Mouse (Mus musculus): ENCODE data around the gene Ndufs2. TPM values are rescaled to one million over a fixed set of nuclear protein-coding genes. Genes with fewer than 3 reads are reported as not detected.

Ndufs2 gene
- total RNA-seq, 1 experiment from 2014 or later: 231 TPM

GRCm38 (mm10) chr1:171216241-171216955, 34.8 kb downstream of the Ndufs2 start:
- no peak for ATAC-seq (replicated peaks; ENCODE audit: insufficient number of reproducible peaks, low FRiP score, low TSS enrichment, poor library complexity, severe bottlenecking)

DNA sequence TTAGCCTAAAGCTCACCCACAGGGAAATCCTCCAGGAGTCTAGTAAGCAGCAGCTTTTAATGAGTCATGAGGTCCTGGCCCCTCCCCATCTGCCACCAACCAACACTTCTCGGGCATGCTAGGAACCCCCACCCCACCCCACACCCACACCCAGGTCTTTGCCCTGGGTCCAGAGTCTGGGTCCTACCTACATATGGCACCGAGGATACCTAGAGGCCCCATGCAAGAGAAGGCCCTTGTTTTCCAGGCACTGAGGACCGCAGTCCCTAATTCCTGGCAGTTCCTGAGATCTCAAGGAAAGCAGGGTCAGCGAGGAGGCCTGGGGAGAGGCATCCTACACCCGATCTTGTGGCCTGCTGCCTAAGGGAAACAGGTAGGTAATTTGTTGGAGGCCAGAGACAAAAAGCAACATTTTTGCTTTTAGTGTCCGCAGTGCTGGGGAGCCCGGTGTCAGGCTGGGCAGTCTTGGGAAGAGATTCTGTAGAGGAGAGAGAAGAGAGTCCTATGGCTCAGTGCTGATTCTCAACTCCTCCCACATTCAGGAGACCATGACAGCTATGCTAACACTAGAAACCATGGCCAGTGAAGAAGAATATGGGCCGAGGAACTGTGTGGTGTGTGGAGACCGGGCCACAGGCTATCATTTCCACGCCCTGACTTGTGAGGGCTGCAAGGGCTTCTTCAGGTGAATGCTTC, 37.2 kb downstream of the Ndufs2 start, which contains the start of gene Nr1i3:
TSS of gene Nr1i3 (plus strand) at position 170 of the 696 bp plus-strand sequence.
- no peak for ATAC-seq (replicated peaks; ENCODE audit: insufficient number of reproducible peaks, low FRiP score, low TSS enrichment, poor library complexity, severe bottlenecking)

GRCm38 (mm10) chr1:171212854-171213253, 38.3 kb downstream of the Ndufs2 start:
- ATAC-seq (replicated peaks; ENCODE audit: insufficient number of reproducible peaks, low FRiP score, low TSS enrichment, poor library complexity, severe bottlenecking): no peak

DNA sequence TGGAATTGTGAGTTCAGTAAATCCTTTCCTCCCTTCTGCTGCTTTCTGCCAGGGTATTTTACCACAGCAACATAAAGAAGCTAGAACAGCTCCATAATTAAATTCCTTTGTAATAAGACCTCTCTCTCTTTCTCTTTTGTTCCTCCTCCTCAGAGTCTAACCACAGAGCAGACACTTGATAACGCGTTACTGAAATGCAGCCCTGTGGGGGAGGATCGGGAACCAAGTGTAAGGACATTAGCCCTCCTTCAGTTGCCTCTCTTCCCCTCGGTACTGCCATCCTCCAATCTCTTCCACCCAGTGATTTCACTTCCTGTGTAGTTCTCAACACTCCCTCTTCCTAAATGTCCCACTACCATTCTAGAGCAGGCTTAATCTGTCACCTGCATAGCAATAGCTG, 41.8 kb downstream of the Ndufs2 start:
- no peak for ATAC-seq (replicated peaks; ENCODE audit: insufficient number of reproducible peaks, low FRiP score, low TSS enrichment, poor library complexity, severe bottlenecking)

GRCm38 (mm10) chr1:171205704-171206493, 45.3 kb downstream of the Ndufs2 start:
- ATAC-seq (replicated peaks; ENCODE audit: insufficient number of reproducible peaks, low FRiP score, low TSS enrichment, poor library complexity, severe bottlenecking): no peak

DNA sequence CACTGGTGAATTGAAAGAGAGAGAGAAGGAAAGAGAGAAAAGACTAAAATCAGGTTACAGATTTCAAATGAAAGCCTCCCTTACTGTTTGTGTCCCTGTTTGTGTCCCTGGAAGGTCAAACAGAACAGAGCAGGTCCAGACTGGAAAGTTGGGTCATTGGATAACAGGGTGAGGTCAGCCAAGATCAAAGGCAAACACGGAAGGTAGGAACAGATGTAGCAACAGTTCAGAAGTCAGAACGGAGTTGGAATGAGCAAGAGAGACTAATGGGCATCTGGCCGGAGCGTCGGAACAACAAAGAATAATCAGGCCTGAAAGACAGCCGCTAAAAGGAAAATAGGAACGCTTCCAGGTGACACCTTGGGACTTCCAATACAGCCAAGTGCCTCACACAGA, 46.9 kb downstream of the Ndufs2 start:
- no peak for ATAC-seq (replicated peaks; ENCODE audit: insufficient number of reproducible peaks, low FRiP score, low TSS enrichment, poor library complexity, severe bottlenecking)

DNA sequence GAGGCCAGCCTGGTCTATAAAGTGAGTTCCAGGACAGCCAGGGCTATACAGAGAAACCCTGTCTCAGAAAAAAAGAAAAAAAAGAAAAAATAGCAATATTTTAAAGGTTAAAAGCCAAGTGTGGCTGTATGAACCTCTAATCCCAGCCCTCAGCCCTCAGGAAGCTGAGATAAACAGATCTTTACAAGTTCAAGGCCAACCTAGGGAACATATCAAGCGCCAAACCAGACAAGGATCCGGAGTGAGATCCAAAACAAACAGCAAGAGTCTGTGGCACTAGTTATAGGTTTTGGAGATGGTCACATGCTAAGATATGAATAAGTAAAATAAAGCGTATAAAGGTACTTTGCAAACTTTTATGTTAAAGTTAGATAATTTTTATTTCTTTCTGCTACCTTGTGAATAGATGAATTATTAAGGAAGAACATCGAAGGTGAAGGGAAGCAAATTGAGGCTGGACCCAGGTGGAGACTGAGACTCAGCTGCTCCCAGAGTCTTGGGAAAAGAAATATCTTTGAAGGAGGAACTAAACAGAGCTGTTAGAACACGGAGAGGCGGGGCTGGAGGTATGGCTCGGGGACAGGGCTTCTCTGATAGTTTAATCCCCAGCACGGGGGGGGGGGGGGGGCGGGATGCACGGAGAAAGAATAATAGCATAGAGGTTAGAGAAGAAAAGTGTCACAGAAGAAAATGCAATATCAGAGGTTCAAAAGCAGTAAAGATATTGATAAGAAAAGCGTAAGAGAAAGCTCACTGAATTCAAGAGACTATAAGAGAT, 47.5 kb downstream of the Ndufs2 start:
- ATAC-seq (replicated peaks; ENCODE audit: insufficient number of reproducible peaks, low FRiP score, low TSS enrichment, poor library complexity, severe bottlenecking): no peak

- no peak for ATAC-seq (replicated peaks; ENCODE audit: insufficient number of reproducible peaks, low FRiP score, low TSS enrichment, poor library complexity, severe bottlenecking)
These were observed 50.4 kb downstream of the Ndufs2 start for GRCm38 (mm10) chr1:171200769-171201168.

GRCm38 (mm10) chr1:171199532-171199931, 51.7 kb downstream of the Ndufs2 start:
- no peak for ATAC-seq (replicated peaks; ENCODE audit: insufficient number of reproducible peaks, low FRiP score, low TSS enrichment, poor library complexity, severe bottlenecking)

GRCm38 (mm10) chr1:171195887-171196397, 55.2 kb downstream of the Ndufs2 start, which contains the start of gene Pcp4l1:
Gene Pcp4l1 (minus strand): TSS chr1:171196268.
- peak; percentile 47 for ATAC-seq (replicated peaks; ENCODE audit: insufficient number of reproducible peaks, low FRiP score, low TSS enrichment, poor library complexity, severe bottlenecking)

- no peak for ATAC-seq (replicated peaks; ENCODE audit: insufficient number of reproducible peaks, low FRiP score, low TSS enrichment, poor library complexity, severe bottlenecking)
These were observed 56.0 kb downstream of the Ndufs2 start for GRCm38 (mm10) chr1:171195046-171195822.

GRCm38 (mm10) chr1:171193911-171194830, 57.0 kb downstream of the Ndufs2 start:
- ATAC-seq (replicated peaks; ENCODE audit: insufficient number of reproducible peaks, low FRiP score, low TSS enrichment, poor library complexity, severe bottlenecking): no peak

DNA sequence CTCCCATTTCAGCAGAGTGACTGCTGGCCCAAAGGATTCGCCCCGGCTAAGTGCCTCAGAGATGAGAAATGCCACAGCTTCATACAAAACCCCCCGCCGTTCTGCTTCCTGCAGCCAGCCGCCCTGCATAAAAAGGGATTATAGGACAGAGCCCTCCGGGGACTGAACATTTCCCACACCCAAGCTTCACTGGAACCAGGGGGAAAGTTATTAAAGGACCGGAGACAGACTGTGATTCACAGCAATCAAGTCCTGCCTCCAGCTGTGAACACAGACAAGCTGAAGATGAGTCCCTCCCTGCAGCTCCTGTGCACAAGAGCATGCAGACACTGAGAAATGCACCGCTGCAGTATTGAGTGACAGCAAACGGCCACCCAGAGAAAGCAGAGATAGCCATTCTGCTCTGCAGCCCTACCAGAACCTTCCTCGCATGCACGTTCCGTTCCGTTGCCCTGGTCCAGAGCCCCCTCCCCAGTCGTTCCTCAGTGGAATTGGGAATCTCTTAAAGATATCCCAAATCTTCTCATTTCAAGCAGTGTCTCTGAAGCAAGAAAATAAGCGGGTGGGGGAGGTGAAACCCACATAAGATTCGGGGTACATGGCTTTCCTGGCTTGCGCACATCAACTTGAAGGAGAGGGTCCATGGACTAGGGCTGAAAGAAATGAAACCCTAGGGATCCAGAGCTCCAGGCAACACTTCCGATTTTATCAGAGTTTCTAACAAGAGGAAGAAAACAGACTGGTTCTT, 57.9 kb downstream of the Ndufs2 start:
- no peak for ATAC-seq (replicated peaks; ENCODE audit: insufficient number of reproducible peaks, low FRiP score, low TSS enrichment, poor library complexity, severe bottlenecking)

DNA sequence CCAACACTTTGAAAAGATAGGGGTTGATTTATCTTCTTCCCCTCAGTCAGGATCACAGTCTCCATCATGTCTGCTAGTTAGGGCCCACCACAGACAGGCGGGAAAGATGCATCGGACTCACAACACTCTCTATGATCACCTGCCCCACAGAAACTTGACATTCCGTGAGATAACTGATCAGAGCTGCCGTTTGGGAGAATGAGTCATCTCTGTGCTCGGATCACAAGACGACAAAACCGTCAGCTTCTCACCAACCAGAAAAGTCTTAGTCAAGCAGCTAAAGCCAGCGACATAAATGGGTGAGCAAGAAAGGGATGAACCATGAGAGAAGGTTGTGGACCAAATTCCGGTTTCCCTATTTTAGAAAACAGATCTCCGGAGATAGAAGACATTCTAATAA, 58.9 kb downstream of the Ndufs2 start:
- ATAC-seq (replicated peaks; ENCODE audit: insufficient number of reproducible peaks, low FRiP score, low TSS enrichment, poor library complexity, severe bottlenecking): no peak

- ATAC-seq (replicated peaks; ENCODE audit: insufficient number of reproducible peaks, low FRiP score, low TSS enrichment, poor library complexity, severe bottlenecking): no peak
These were observed 60.4 kb downstream of the Ndufs2 start for GRCm38 (mm10) chr1:171190832-171191231.

DNA sequence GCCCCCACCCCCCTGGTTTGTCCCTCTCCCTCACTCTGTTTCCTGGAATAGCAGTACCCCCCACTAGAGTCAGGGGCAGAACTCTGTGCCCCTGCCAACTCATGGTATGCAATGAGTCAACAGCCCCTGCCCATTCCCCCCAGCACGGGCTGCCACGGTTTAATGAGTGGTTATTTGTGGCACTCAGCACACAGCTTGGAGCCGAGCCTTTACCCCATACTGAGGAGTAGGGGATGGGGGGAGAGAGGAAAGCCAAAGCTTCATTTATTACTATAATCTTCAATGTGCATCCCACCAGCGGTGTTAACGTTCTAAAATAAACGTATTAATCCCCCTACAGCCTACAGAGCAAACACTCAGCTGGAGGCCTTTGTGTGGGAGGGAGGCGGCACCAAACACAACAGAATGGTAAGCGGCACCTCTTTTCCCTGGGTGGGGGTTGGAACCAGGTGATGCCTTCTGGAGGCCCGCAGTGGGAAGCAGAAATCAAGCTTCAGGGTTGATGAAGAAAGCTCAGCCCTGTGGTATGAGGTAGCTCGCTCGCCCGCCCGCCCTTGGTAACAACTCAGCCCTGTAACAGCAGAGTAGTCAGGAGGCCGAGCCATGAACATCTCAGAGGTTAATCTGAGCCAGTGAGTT, 61.6 kb downstream of the Ndufs2 start:
- ATAC-seq (replicated peaks; ENCODE audit: insufficient number of reproducible peaks, low FRiP score, low TSS enrichment, poor library complexity, severe bottlenecking): no peak
